Mouse (Mus musculus): ENCODE measurements around the gene Rimklb.
"Not testable (repeated sequence)": the region's sequence is repeated elsewhere in the genome, so short reads cannot be mapped to it uniquely, and the experiment has no call there.

The Rimklb gene

GRCm38 (mm10) chr6:122498661-122499060 lies at the start of gene Rimklb:
Gene Rimklb, minus strand, starts transcription at chr6:122498761.
- no peak for DNase-seq (ENCODE audit: low spot score)

- no peak for DNase-seq (ENCODE audit: low spot score)
Measured at GRCm38 (mm10) chr6:122545948-122546347, 47.4 kb upstream of the Rimklb start.

- no peak for DNase-seq (ENCODE audit: low spot score)
Measured at GRCm38 (mm10) chr6:122545289-122545882, 46.8 kb upstream of the Rimklb start.

- DNase-seq (ENCODE audit: low spot score): no peak
Measured at GRCm38 (mm10) chr6:122544672-122545071, 46.1 kb upstream of the Rimklb start.

GRCm38 (mm10) chr6:122543574-122543973 lies 45.0 kb upstream of the Rimklb start:
- DNase-seq (ENCODE audit: low spot score): no peak

- not testable (repeated sequence) for DNase-seq (ENCODE audit: low spot score)
Measured at GRCm38 (mm10) chr6:122542459-122542858, 43.9 kb upstream of the Rimklb start.

- DNase-seq (ENCODE audit: low spot score): no peak
Measured at GRCm38 (mm10) chr6:122539564-122539963, 41.0 kb upstream of the Rimklb start.

GRCm38 (mm10) chr6:122534032-122534431 lies 35.5 kb upstream of the Rimklb start:
- DNase-seq (ENCODE audit: low spot score): no peak

GRCm38 (mm10) chr6:122532883-122533302 lies 34.3 kb upstream of the Rimklb start:
- no peak for DNase-seq (ENCODE audit: low spot score)

- DNase-seq (ENCODE audit: low spot score): no peak
Measured at GRCm38 (mm10) chr6:122531466-122532174, 33.1 kb upstream of the Rimklb start.

- no peak for DNase-seq (ENCODE audit: low spot score)
Measured at GRCm38 (mm10) chr6:122528136-122528535, 29.6 kb upstream of the Rimklb start.

GRCm38 (mm10) chr6:122527596-122527995 lies 29.0 kb upstream of the Rimklb start:
- no peak for DNase-seq (ENCODE audit: low spot score)

- no peak for DNase-seq (ENCODE audit: low spot score)
Measured at GRCm38 (mm10) chr6:122523289-122523688, 24.7 kb upstream of the Rimklb start.

- peak; percentile 56 for DNase-seq (ENCODE audit: low spot score)
Measured at GRCm38 (mm10) chr6:122522595-122522994, 24.0 kb upstream of the Rimklb start.

- DNase-seq (ENCODE audit: low spot score): no peak
Measured at GRCm38 (mm10) chr6:122519384-122519783, 20.8 kb upstream of the Rimklb start.

- no peak for DNase-seq (ENCODE audit: low spot score)
Measured at GRCm38 (mm10) chr6:122517668-122518067, 19.1 kb upstream of the Rimklb start.

GRCm38 (mm10) chr6:122515762-122516161 lies 17.2 kb upstream of the Rimklb start:
- not testable (repeated sequence) for DNase-seq (ENCODE audit: low spot score)

- no peak for DNase-seq (ENCODE audit: low spot score)
Measured at GRCm38 (mm10) chr6:122514312-122514711, 15.8 kb upstream of the Rimklb start.

- no peak for DNase-seq (ENCODE audit: low spot score)
Measured at GRCm38 (mm10) chr6:122512914-122513878, 14.6 kb upstream of the Rimklb start.

- no peak for DNase-seq (ENCODE audit: low spot score)
Measured at GRCm38 (mm10) chr6:122508494-122508893, 9.9 kb upstream of the Rimklb start.

- no peak for DNase-seq (ENCODE audit: low spot score)
Measured at GRCm38 (mm10) chr6:122505545-122505944, 7.0 kb upstream of the Rimklb start, which contains the start of gene Mfap5. Gene Mfap5, plus strand, starts transcription at chr6:122505845.

- no peak for DNase-seq (ENCODE audit: low spot score)
Measured at GRCm38 (mm10) chr6:122505041-122505440, 6.5 kb upstream of the Rimklb start.
